12 mouse cellular contexts compared by ENCODE assay signal in genomic region chr5:73796201-73796600, GRCm38 (mm10).
DNase-seq lines count a peak whose midpoint lies in the region; ATAC-seq and TF ChIP-seq lines count a peak whose summit lies in the region.
"Had no signal": no experiment of that assay in that cellular context is flagged by ENCODE, and none has a peak within 500 bp of the region (broad histone marks: within the 10 kb centered on the region; RNA-seq: fewer than 3 reads in every experiment).

No protein-coding gene starts in this region.

- no peaks in the 10 kb centered on the region for H3K36me3 ChIP-seq in forebrain, postnatal 0 days (ENCODE audit: insufficient read depth)
- no peaks in the 10 kb centered on the region for H3K36me3 ChIP-seq in forebrain, embryonic 13.5 days (ENCODE audit: poor library complexity, severe bottlenecking)
- H3K36me3 ChIP-seq in limb, embryonic 10.5 days = no peaks in the 10 kb centered on the region
- H3K36me3 ChIP-seq: lung, embryonic 15.5 days had no signal

- TF ChIP-seq CTCF in forebrain, postnatal 0 days (IDR thresholded peaks at IDR 0.05; ENCODE audit: low read depth) = no peak
- TF ChIP-seq CTCF in layer of hippocampus, adult 2 months (conservative IDR thresholded peaks at IDR 0.05) = no peak
- TF ChIP-seq CTCF in brain, embryonic 14.5 days (IDR thresholded peaks at IDR 0.05; ENCODE audit: borderline replicate concordance, extremely low read depth, insufficient read depth, insufficient read length) = no peak

- H3K4me1 ChIP-seq in forebrain, postnatal 0 days (ENCODE audit: insufficient read depth) = no peaks in the 10 kb centered on the region
- no peaks in the 10 kb centered on the region for H3K4me1 ChIP-seq in forebrain, embryonic 13.5 days
- H3K4me1 ChIP-seq in limb, embryonic 10.5 days = peaks cover 26% of the 10 kb centered on the region
- H3K4me1 ChIP-seq: lung, embryonic 15.5 days had no signal

- ATAC-seq in forebrain, postnatal 0 days = no peak
- no peak for ATAC-seq in forebrain, embryonic 13.5 days
- ATAC-seq in erythroblast, adult 5-6 weeks (replicated peaks; ENCODE audit: low FRiP score, poor library complexity, severe bottlenecking) = no peak
- no peak for ATAC-seq in erythroid progenitor cell, adult 5-6 weeks (replicated peaks; ENCODE audit: low FRiP score, poor library complexity, severe bottlenecking)

- no peak overlapping the region for H3K9ac ChIP-seq in forebrain, postnatal 0 days
- H3K9ac ChIP-seq in forebrain, embryonic 13.5 days = no peak overlapping the region
- H3K9ac ChIP-seq: lung, embryonic 15.5 days had no signal

- H3K9me3 ChIP-seq in forebrain, postnatal 0 days (ENCODE audit: low read length) = no peaks in the 10 kb centered on the region
- H3K9me3 ChIP-seq in forebrain, embryonic 13.5 days (replicated peaks) = no peaks in the 10 kb centered on the region
- no peaks in the 10 kb centered on the region for H3K9me3 ChIP-seq in limb, embryonic 10.5 days (replicated peaks)
- H3K9me3 ChIP-seq: lung, embryonic 15.5 days had no signal

- 31% methylated on average over 2 of the region's 2 CpGs for WGBS in forebrain, postnatal 0 days
- WGBS in forebrain, embryonic 13.5 days = 86% methylated on average over 2 of the region's 2 CpGs
- 63% methylated on average over 2 of the region's 2 CpGs for WGBS in limb, embryonic 10.5 days

- peak; percentile 42 for DNase-seq in forebrain, postnatal 0 days
- no peak for DNase-seq in layer of hippocampus, adult 2 months (ENCODE audit: low spot score in 2 of 2)
- DNase-seq in layer of hippocampus, postnatal 25 days (ENCODE audit: extremely low spot score in 1 of 2, low spot score in 1 of 2) = no peak
- peak; percentile 77 for DNase-seq in brain, embryonic 14.5 days (ENCODE audit: low read depth)
- no peak for DNase-seq in limb, embryonic 10.5 days (ENCODE audit: low spot score)
- DNase-seq: adrenal gland, postnatal 36 days; cerebellum, postnatal 25 days had no signal

- H3K4me3 ChIP-seq in forebrain, postnatal 0 days (ENCODE audit: low read depth, low read length) = no peak overlapping the region
- no peak overlapping the region for H3K4me3 ChIP-seq in forebrain, embryonic 13.5 days
- no peak overlapping the region for H3K4me3 ChIP-seq in layer of hippocampus, adult 2 months
- H3K4me3 ChIP-seq in limb, embryonic 10.5 days = no peak overlapping the region
- H3K4me3 ChIP-seq: left cerebral cortex, adult 2 months; lung, embryonic 15.5 days had no signal

- H3K4me2 ChIP-seq in forebrain, postnatal 0 days (ENCODE audit: low read depth) = no peak overlapping the region
- no peak overlapping the region for H3K4me2 ChIP-seq in forebrain, embryonic 13.5 days
- H3K4me2 ChIP-seq: lung, embryonic 15.5 days had no signal

- H3K27me3 ChIP-seq in forebrain, postnatal 0 days (ENCODE audit: insufficient read depth, low read length) = no peaks in the 10 kb centered on the region
- H3K27me3 ChIP-seq in forebrain, embryonic 13.5 days = no peaks in the 10 kb centered on the region
- no peaks in the 10 kb centered on the region for H3K27me3 ChIP-seq in limb, embryonic 10.5 days (ENCODE audit: low read depth, poor library complexity, severe bottlenecking)

- no peak overlapping the region for H3K27ac ChIP-seq in forebrain, postnatal 0 days (ENCODE audit: low read depth, low read length)
- no peak overlapping the region for H3K27ac ChIP-seq in forebrain, embryonic 13.5 days
- 0 out of 2 replicates have a peak overlapping the region, but pooled peaks have one; percentile 2 for H3K27ac ChIP-seq in layer of hippocampus, adult 2 months
- peak overlapping the region; percentile 37; the same call in 1 of the 2 replicates for H3K27ac ChIP-seq in limb, embryonic 10.5 days
- H3K27ac ChIP-seq: left cerebral cortex, adult 2 months; lung, embryonic 15.5 days had no signal

- no peak for TF ChIP-seq POLR2A in brain, embryonic 14.5 days (IDR thresholded peaks at IDR 0.05; ENCODE audit: borderline replicate concordance, extremely low read depth, insufficient read depth, insufficient read length, poor library complexity, severe bottlenecking)

Comparison
In these comparisons a context has a peak if more than half of its experiments do, and no peak if none do; other contexts are left out.
1. DNase-seq: peak in forebrain, postnatal 0 days (single experiment) and brain, embryonic 14.5 days (single experiment); none in layer of hippocampus, adult 2 months (0 of 2), layer of hippocampus, postnatal 25 days (0 of 2) and limb, embryonic 10.5 days (single experiment).
2. H3K27ac ChIP-seq: peak in layer of hippocampus, adult 2 months (single experiment) and limb, embryonic 10.5 days (single experiment); none in forebrain, postnatal 0 days (single experiment) and forebrain, embryonic 13.5 days (single experiment).